Mouse (Mus musculus): Measurements from ENCODE around the gene Olfr56.

DNA sequence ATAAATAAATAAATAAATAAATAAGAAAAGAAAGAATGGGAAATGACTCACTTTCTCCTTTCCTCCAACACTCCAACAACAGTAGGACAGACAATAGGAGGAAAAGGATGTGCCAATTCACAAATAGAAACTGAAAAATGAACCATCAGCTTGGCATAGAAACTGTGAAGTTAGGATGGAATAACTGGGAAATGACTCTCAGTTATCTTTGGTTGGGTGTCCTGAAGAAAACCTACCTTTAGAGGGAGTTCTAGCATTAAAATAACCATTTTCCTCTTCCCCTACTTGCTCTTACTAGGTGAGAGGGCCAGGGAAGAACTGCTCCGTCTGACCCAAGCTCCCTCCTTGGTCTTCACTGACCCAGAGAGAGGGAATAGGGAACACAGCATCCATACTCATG lies 127.1 kb downstream of the Olfr56 start:
- TF ChIP-seq CHD2 (IDR thresholded peaks at IDR 0.05; ENCODE audit: low read depth, low read length) (no peak), MAFK (IDR thresholded peaks at IDR 0.05; ENCODE audit: insufficient read depth, low read depth, low read length) (no peak), ZNF384 (IDR thresholded peaks at IDR 0.05; ENCODE audit: low read depth, low read length) (no peak), HCFC1 (IDR thresholded peaks at IDR 0.05; ENCODE audit: borderline replicate concordance, insufficient read depth, low read length) (no peak), ZC3H11A (IDR thresholded peaks at IDR 0.05; ENCODE audit: borderline replicate concordance, low read depth, low read length) (no peak)
